In genomic region chr10:29532821-29533715, GRCm38 (mm10) we compare ENCODE assay signal across 8 mouse cellular contexts. TPM values are rescaled to one million over a fixed set of nuclear protein-coding genes. Genes with fewer than 3 reads are reported as not detected.
DNase-seq lines count a peak whose midpoint lies in the region; ATAC-seq and TF ChIP-seq lines count a peak whose summit lies in the region.

No protein-coding gene starts in this region.

- no peaks in the 10 kb centered on the region for H3K36me3 ChIP-seq in ES-E14 (ENCODE audit: control insufficient read depth, insufficient read depth, low read length, poor library complexity, severe bottlenecking)
- H3K36me3 ChIP-seq in forebrain, postnatal 0 days (ENCODE audit: insufficient read depth), result no peaks in the 10 kb centered on the region
- no peaks in the 10 kb centered on the region for H3K36me3 ChIP-seq in liver, embryonic 14.5 days (replicated peaks; ENCODE audit: control insufficient read depth, insufficient read depth, low read depth)
- H3K36me3 ChIP-seq in neural tube, embryonic 13.5 days, result no peaks in the 10 kb centered on the region

- no peaks in the 10 kb centered on the region for H3K9me3 ChIP-seq in ES-E14 (ENCODE audit: control insufficient read depth, insufficient read depth, low read depth, low read length)
- no peaks in the 10 kb centered on the region for H3K9me3 ChIP-seq in forebrain, postnatal 0 days (ENCODE audit: low read length)
- no peaks in the 10 kb centered on the region for H3K9me3 ChIP-seq in liver, embryonic 14.5 days (ENCODE audit: control insufficient read depth, low read length)
- H3K9me3 ChIP-seq in neural tube, embryonic 13.5 days, result no peaks in the 10 kb centered on the region

- 1% methylated on average over 30 of the region's 30 CpGs for WGBS in cerebellum, adult 2 months
- WGBS in forebrain, postnatal 0 days, result 1% methylated on average over 30 of the region's 30 CpGs
- WGBS in liver, embryonic 14.5 days (ENCODE audit: insufficient replicate concordance), result 2% methylated on average over 30 of the region's 30 CpGs
- under 1% methylated on average over 30 of the region's 30 CpGs for WGBS in neural tube, embryonic 13.5 days

- in situ Hi-C loops in ES-E14 (cut with MboI; ENCODE audit: low sequenced_read_pairs in 2 of 2, unreplicated experiment in 2 of 2), result loop anchor here (25.0 kb wide), 1 partner anchor 879 kb away; no protein-coding TSS in a partner anchor

- TF ChIP-seq EP300 in liver, embryonic 14.5 days (IDR thresholded peaks at IDR 0.05; ENCODE audit: low read depth), result no peak

- peak; percentile 54 for DNase-seq in ES-E14 (ENCODE audit: low read depth, low spot score)
- peak; percentile 76 for DNase-seq in cerebellum, adult 2 months
- peak; percentile 92 for DNase-seq in forebrain, postnatal 0 days
- peak; percentile 23 for DNase-seq in heart, postnatal 25 days (ENCODE audit: low spot score)
- peak; percentile 90 to 93 for DNase-seq in kidney, postnatal 4 days
- peak in 1 of 3 experiments; percentile 6 for DNase-seq in liver, embryonic 14.5 days (ENCODE audit: low read depth in 3 of 3, low spot score in 3 of 3)
- peak; percentile 12 for DNase-seq in thymus, postnatal 14 days

- H3K27ac ChIP-seq in ES-E14 (ENCODE audit: insufficient read depth, low read depth, low read length, poor library complexity, severe bottlenecking), result no peak overlapping the region
- no peak overlapping the region for H3K27ac ChIP-seq in cerebellum, adult 2 months (ENCODE audit: insufficient read depth, low read length)
- no peak overlapping the region for H3K27ac ChIP-seq in forebrain, postnatal 0 days (ENCODE audit: low read depth, low read length)
- no peak overlapping the region for H3K27ac ChIP-seq in liver, embryonic 14.5 days
- H3K27ac ChIP-seq in neural tube, embryonic 13.5 days (replicated peaks), result no peak overlapping the region

- H3K4me2 ChIP-seq in forebrain, postnatal 0 days (ENCODE audit: low read depth), result peak overlapping the region; percentile 100
- H3K4me2 ChIP-seq in liver, embryonic 14.5 days (ENCODE audit: low read depth), result no peak overlapping the region
- H3K4me2 ChIP-seq in neural tube, embryonic 13.5 days, result peak overlapping the region; percentile 93

- peak overlapping the region; percentile 27 to 45; a peak in 2 of 4 replicates for H3K4me3 ChIP-seq in ES-E14 (ENCODE audit: insufficient read depth in 1 of 2, low read depth in 1 of 2, low read length in 2 of 2, poor library complexity in 1 of 2, severe bottlenecking in 1 of 2)
- H3K4me3 ChIP-seq in cerebellum, adult 2 months (replicated peaks; ENCODE audit: insufficient read depth, low read depth, low read length), result peak overlapping the region; percentile 47
- peak overlapping the region; percentile 62 for H3K4me3 ChIP-seq in forebrain, postnatal 0 days (ENCODE audit: low read depth, low read length)
- peak overlapping the region; percentile 20 to 37; a peak in 3 of 4 replicates for H3K4me3 ChIP-seq in liver, embryonic 14.5 days (ENCODE audit: insufficient read depth in 1 of 2, low read depth in 2 of 2, low read length in 2 of 2)
- peak overlapping the region; percentile 57 for H3K4me3 ChIP-seq in neural tube, embryonic 13.5 days

- no peak for TF ChIP-seq POLR2A in cerebellum, adult 2 months (IDR thresholded peaks at IDR 0.05; ENCODE audit: borderline replicate concordance, insufficient read depth, low read length)

- H3K27me3 ChIP-seq in cerebellum, adult 2 months (ENCODE audit: control insufficient read depth, insufficient read depth, low read length), result no peaks in the 10 kb centered on the region
- peaks cover 9% of the 10 kb centered on the region for H3K27me3 ChIP-seq in forebrain, postnatal 0 days (ENCODE audit: insufficient read depth, low read length)
- H3K27me3 ChIP-seq in liver, embryonic 14.5 days (ENCODE audit: control insufficient read depth, insufficient read depth, low read length), result peaks cover 39% of the 10 kb centered on the region
- H3K27me3 ChIP-seq in neural tube, embryonic 13.5 days, result peaks cover 49% of the 10 kb centered on the region

- H3K4me1 ChIP-seq in ES-E14 (ENCODE audit: control insufficient read depth in 2 of 2, insufficient read depth in 2 of 2, low read length in 2 of 2, poor library complexity in 1 of 2), result peaks cover 0 to 7% of the 10 kb centered on the region in 2 experiments; a peak in 1 of 4 replicates
- H3K4me1 ChIP-seq in cerebellum, adult 2 months (ENCODE audit: control insufficient read depth, insufficient read depth, low read length), result no peaks in the 10 kb centered on the region
- H3K4me1 ChIP-seq in forebrain, postnatal 0 days (ENCODE audit: insufficient read depth), result peaks cover 4% of the 10 kb centered on the region; the same call in 1 of the 2 replicates
- no peaks in the 10 kb centered on the region for H3K4me1 ChIP-seq in liver, embryonic 14.5 days (replicated peaks; ENCODE audit: control insufficient read depth in 2 of 2, insufficient read depth in 2 of 2, low read length in 1 of 2)
- peaks cover 26% of the 10 kb centered on the region for H3K4me1 ChIP-seq in neural tube, embryonic 13.5 days (replicated peaks)

- H3K9ac ChIP-seq in ES-E14 (ENCODE audit: insufficient read depth, low read depth, low read length, poor library complexity, severe bottlenecking), result no peak overlapping the region
- H3K9ac ChIP-seq in forebrain, postnatal 0 days, result peak overlapping the region; percentile 45
- H3K9ac ChIP-seq in liver, embryonic 14.5 days (replicated peaks), result no peak overlapping the region
- peak overlapping the region; percentile 47 for H3K9ac ChIP-seq in neural tube, embryonic 13.5 days

- peak; percentile 84 for ATAC-seq in forebrain, postnatal 0 days
- ATAC-seq in liver, embryonic 14.5 days (ENCODE audit: insufficient read depth), result no peak
- peak; percentile 78 for ATAC-seq in neural tube, embryonic 13.5 days (ENCODE audit: low read depth)

- peak; percentile 67 for TF ChIP-seq CTCF in cerebellum, adult 2 months (IDR thresholded peaks at IDR 0.05; ENCODE audit: borderline replicate concordance, insufficient read depth, low read depth, low read length)
- TF ChIP-seq CTCF in forebrain, postnatal 0 days (IDR thresholded peaks at IDR 0.05; ENCODE audit: low read depth), result peak; percentile 87
- peak; percentile 46 for TF ChIP-seq CTCF in liver, embryonic 14.5 days (IDR thresholded peaks at IDR 0.05; ENCODE audit: low read depth)

- intact Hi-C loops in heart, postnatal 25 days (cut with DNase I), result loop anchor here (5.0 kb wide), 2 partner anchors 269 to 884 kb away; no protein-coding TSS in a partner anchor

TF ChIP-seq in ES-E14, 5 proteins besides CTCF, POLR2A, EP300 and RAD21:
- TF ChIP-seq ZC3H11A (IDR thresholded peaks at IDR 0.05; ENCODE audit: borderline replicate concordance, low read depth, low read length), result peak; percentile 86
- no peak for TF ChIP-seq ZNF384 (IDR thresholded peaks at IDR 0.05; ENCODE audit: low read depth, low read length)

RNA-seq across cellular contexts. Expression of gene Rspo3, which starts 2.6 kb away (rescaled TPM):
- 0.21 and 1.2 TPM in 2 replicates for total RNA-seq in ES-E14 (2012; rRNA removed)
- polyA plus RNA-seq in cerebellum, adult 2 months (2012; rRNA removed), result 2.3 and 2.7 TPM in 2 replicates
- total RNA-seq in forebrain, postnatal 0 days (2014; rRNA removed), result 5.9 TPM in 2 replicates
- polyA plus RNA-seq in forebrain, postnatal 0 days (2015; fragmentation: Nextera tagmentation; extraction: Ambion mirVana), result 6.7 and 8.7 TPM in 2 replicates
- under 1 TPM; 0.08 to 0.17 TPM for total RNA-seq in heart, postnatal 25 days (2021)
- 0.47 and 0.88 TPM in 2 replicates for polyA plus RNA-seq in liver, embryonic 14.5 days (2012; rRNA removed)
- polyA plus RNA-seq in liver, embryonic 14.5 days (2014; fragmentation: Nextera tagmentation; extraction: Ambion mirVana), result 1.9 and 2.3 TPM in 2 replicates
- 2.7 and 3.6 TPM in 2 replicates for polyA plus RNA-seq in neural tube, embryonic 13.5 days (2015; fragmentation: Nextera tagmentation; extraction: Ambion mirVana)

Comparison
In these comparisons a context has a peak if more than half of its experiments do, and no peak if none do; other contexts are left out.
1. H3K9ac ChIP-seq: peak in forebrain, postnatal 0 days (single experiment) and neural tube, embryonic 13.5 days (single experiment); none in ES-E14 (single experiment) and liver, embryonic 14.5 days (single experiment).
2. Peak in every context shown above with its lines, with median percentiles within 50 percentile points of each other: H3K4me3 ChIP-seq and CTCF ChIP-seq.